Mouse (Mus musculus) midbrain, embryonic 12.5 days (tissue): ENCODE results near the gene Padi4. TPM values are rescaled to one million over a fixed set of nuclear protein-coding genes. Genes with fewer than 3 reads are reported as not detected.

Experiments used
- ATAC-seq: fragments of 200-750 bp; cut with Nextera tagmentation; 2 replicates; pipeline ENCODE4 v1.8.0; 2017; ENCODE audit warnings: low read depth, moderate TSS enrichment, moderate library complexity; ENCODE audit not compliant: low FRiP score
- H3K27ac ChIP-seq: fragments of 300-500 bp; sonication (generic); replicated peaks from 2 replicates; pipeline ENCODE4 v1.5.1; 2016; ENCODE audit warnings: mild to moderate bottlenecking
- H3K27me3 ChIP-seq: fragments of 300-500 bp; sonication (generic); 2 replicates; pipeline ENCODE4 v1.6.1; 2016; ENCODE audit warnings: mild to moderate bottlenecking
- H3K36me3 ChIP-seq: fragments of 300-500 bp; sonication (generic); 2 replicates; pipeline ENCODE4 v1.6.1; 2016
- H3K4me1 ChIP-seq: fragments of 300-500 bp; sonication (generic); 2 replicates; pipeline ENCODE4 v1.6.1; 2016
- H3K4me2 ChIP-seq: fragments of 300-500 bp; sonication (generic); replicated peaks from 2 replicates; pipeline ENCODE4 v1.6.1; 2016; ENCODE audit warnings: mild to moderate bottlenecking, moderate library complexity
- H3K4me3 ChIP-seq: fragments of 300-500 bp; sonication (generic); 2 replicates; pipeline ENCODE4 v1.5.1; 2016; ENCODE audit warnings: mild to moderate bottlenecking
- H3K9ac ChIP-seq: fragments of 300-500 bp; sonication (generic); replicated peaks from 2 replicates; pipeline ENCODE4 v1.6.1; 2016; ENCODE audit warnings: mild to moderate bottlenecking, moderate library complexity
- H3K9me3 ChIP-seq: fragments of 300-500 bp; sonication (generic); 2 replicates; pipeline ENCODE4 v1.6.1; 2016; ENCODE audit warnings: mild to moderate bottlenecking
- WGBS: fragments of 180-500 bp; shearing (Covaris S2); methylation state at CpG from one replicate; pipeline ENCODE4 v1.1.7; 2016; 5-methylcytosine and 5-hydroxymethylcytosine counted together
- polyA plus RNA-seq: library from polyadenylated mRNA; unstranded; fragments of >200 nt; fragmentation: Nextera tagmentation; extraction: Ambion mirVana; gene quantifications from 2 replicates; pipeline ENCODE4 v1.2.1, GENCODE M21; 2016

Padi4 gene
- polyA plus RNA-seq, 1 experiment from 2014 or later = 0.10 TPM

DNA sequence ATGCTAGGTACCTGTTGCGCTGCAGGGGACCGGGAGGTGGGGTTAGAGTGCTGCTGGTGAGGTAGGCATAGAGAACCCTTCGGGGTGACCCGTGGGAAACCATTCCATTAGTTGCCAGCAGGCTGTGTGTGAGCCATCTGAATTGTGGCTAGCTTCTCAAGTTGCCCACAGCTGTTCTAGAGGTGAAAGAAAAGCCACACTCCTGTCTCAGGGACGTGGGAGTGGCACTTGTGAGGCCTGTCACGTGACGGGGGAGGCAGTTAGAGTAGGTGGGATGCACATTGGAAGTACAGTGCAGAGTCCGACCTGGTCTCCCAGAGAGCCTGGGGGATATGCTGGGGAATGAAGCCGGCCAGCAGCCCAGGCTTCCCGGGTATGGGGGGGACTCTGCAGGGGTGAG is 64.4 kb downstream of the Padi4 start:
- peaks cover 60% of the 10 kb centered on the region for H3K4me1 ChIP-seq
- WGBS = 90% methylated on average over 10 of the region's 10 CpGs
- H3K4me3 ChIP-seq = no peak overlapping the region
- H3K27me3 ChIP-seq = no peaks in the 10 kb centered on the region
- H3K9ac ChIP-seq = no peak overlapping the region
- H3K9me3 ChIP-seq = no peaks in the 10 kb centered on the region
- no peak overlapping the region for H3K4me2 ChIP-seq
- no peak overlapping the region for H3K27ac ChIP-seq
- H3K36me3 ChIP-seq = peaks cover 96% of the 10 kb centered on the region
- no peak for ATAC-seq

DNA sequence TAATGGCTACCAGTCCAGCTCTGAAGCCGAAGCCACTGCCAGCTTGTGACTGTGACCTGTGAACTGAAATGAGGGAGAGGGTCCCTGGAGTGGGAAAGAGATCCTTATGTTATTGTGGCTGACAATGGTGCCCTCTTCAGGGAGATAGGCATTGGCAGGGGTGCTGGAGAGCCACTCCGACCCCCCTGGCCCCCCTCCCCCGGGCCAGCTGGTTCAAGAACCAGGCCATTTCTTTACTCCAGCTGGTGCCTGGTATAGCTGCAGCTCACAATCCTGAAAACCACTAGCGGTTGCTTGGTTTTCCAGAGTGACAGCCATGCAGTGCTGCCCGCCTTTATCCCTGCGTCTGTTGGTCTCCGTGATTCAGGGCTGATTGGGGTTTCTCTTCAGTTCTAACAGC is 64.9 kb downstream of the Padi4 start:
- 89% methylated on average over 7 of the region's 7 CpGs for WGBS
- H3K9ac ChIP-seq = no peak overlapping the region
- peaks cover 95% of the 10 kb centered on the region for H3K36me3 ChIP-seq
- ATAC-seq = no peak
- no peaks in the 10 kb centered on the region for H3K27me3 ChIP-seq
- H3K4me2 ChIP-seq = no peak overlapping the region
- no peaks in the 10 kb centered on the region for H3K9me3 ChIP-seq
- no peak overlapping the region; the same call in 1 of the 2 replicates for H3K27ac ChIP-seq
- peaks cover 60% of the 10 kb centered on the region for H3K4me1 ChIP-seq
- H3K4me3 ChIP-seq = no peak overlapping the region

- no peak for ATAC-seq
- Histone ChIP-seq H3K4me2 (no peak overlapping the region), H3K36me3 (peaks cover 90% of the 10 kb centered on the region), H3K27me3 (no peaks in the 10 kb centered on the region), H3K9me3 (no peaks in the 10 kb centered on the region), H3K4me1 (peaks cover 61% of the 10 kb centered on the region), H3K27ac (no peak overlapping the region; the same call in 1 of the 2 replicates), H3K9ac (no peak overlapping the region), H3K4me3 (no peak overlapping the region)
- WGBS = 88% methylated on average over 18 of the region's 18 CpGs
These were observed 65.6 kb downstream of the Padi4 start for GRCm38 (mm10) chr4:140708297-140708927.

- 86% methylated on average over 4 of the region's 4 CpGs for WGBS
- Histone ChIP-seq H3K9me3 (no peaks in the 10 kb centered on the region), H3K27ac (no peak overlapping the region), H3K4me3 (no peak overlapping the region), H3K9ac (no peak overlapping the region), H3K27me3 (no peaks in the 10 kb centered on the region), H3K4me1 (peaks cover 57% of the 10 kb centered on the region), H3K4me2 (no peak overlapping the region), H3K36me3 (peaks cover 82% of the 10 kb centered on the region)
- ATAC-seq = no peak
These were observed 66.4 kb downstream of the Padi4 start for GRCm38 (mm10) chr4:140707615-140708014.

- H3K4me2 ChIP-seq = peak overlapping the region; percentile 82
- 45% methylated on average over 4 of the region's 4 CpGs for WGBS
- peaks cover 48% of the 10 kb centered on the region for H3K36me3 ChIP-seq
- H3K27me3 ChIP-seq = peaks cover 19% of the 10 kb centered on the region
- peaks cover 57% of the 10 kb centered on the region for H3K4me1 ChIP-seq
- H3K9ac ChIP-seq = peak overlapping the region; percentile 99
- peak overlapping the region; percentile 97 for H3K4me3 ChIP-seq
- no peak for ATAC-seq
- H3K27ac ChIP-seq = peak overlapping the region; percentile 100
- H3K9me3 ChIP-seq = no peaks in the 10 kb centered on the region
These were observed 69.9 kb downstream of the Padi4 start for GRCm38 (mm10) chr4:140704166-140704565.

GRCm38 (mm10) chr4:140703636-140704035 is 70.4 kb downstream of the Padi4 start:
- Histone ChIP-seq H3K4me1 (peaks cover 54% of the 10 kb centered on the region), H3K4me3 (peak overlapping the region; percentile 97)

GRCm38 (mm10) chr4:140702611-140703327 is 71.3 kb downstream of the Padi4 start:
- H3K36me3 ChIP-seq = peaks cover 34% of the 10 kb centered on the region
- no peaks in the 10 kb centered on the region for H3K9me3 ChIP-seq
- peak overlapping the region; percentile 99 for H3K9ac ChIP-seq
- H3K4me3 ChIP-seq = peak overlapping the region; percentile 97
- WGBS = under 1% methylated on average over 27 of the region's 68 CpGs
- H3K27me3 ChIP-seq = peaks cover 33% of the 10 kb centered on the region
- peaks cover 50% of the 10 kb centered on the region for H3K4me1 ChIP-seq
- ATAC-seq = peak; percentile 77
- peak overlapping the region; percentile 82 for H3K4me2 ChIP-seq
- H3K27ac ChIP-seq = peak overlapping the region; percentile 100

More at GRCm38 (mm10) chr4:140703636-140704035, 70.4 kb downstream of the Padi4 start:
- H3K36me3 ChIP-seq = peaks cover 43% of the 10 kb centered on the region
- peak overlapping the region; percentile 82 for H3K4me2 ChIP-seq
- H3K9me3 ChIP-seq = no peaks in the 10 kb centered on the region
- H3K27ac ChIP-seq = peak overlapping the region; percentile 100
- H3K27me3 ChIP-seq = peaks cover 25% of the 10 kb centered on the region
- 3% methylated on average over 8 of the region's 8 CpGs for WGBS
- ATAC-seq = peak; percentile 5; the same call in 1 of the 2 replicates
- peak overlapping the region; percentile 99 for H3K9ac ChIP-seq

DNA sequence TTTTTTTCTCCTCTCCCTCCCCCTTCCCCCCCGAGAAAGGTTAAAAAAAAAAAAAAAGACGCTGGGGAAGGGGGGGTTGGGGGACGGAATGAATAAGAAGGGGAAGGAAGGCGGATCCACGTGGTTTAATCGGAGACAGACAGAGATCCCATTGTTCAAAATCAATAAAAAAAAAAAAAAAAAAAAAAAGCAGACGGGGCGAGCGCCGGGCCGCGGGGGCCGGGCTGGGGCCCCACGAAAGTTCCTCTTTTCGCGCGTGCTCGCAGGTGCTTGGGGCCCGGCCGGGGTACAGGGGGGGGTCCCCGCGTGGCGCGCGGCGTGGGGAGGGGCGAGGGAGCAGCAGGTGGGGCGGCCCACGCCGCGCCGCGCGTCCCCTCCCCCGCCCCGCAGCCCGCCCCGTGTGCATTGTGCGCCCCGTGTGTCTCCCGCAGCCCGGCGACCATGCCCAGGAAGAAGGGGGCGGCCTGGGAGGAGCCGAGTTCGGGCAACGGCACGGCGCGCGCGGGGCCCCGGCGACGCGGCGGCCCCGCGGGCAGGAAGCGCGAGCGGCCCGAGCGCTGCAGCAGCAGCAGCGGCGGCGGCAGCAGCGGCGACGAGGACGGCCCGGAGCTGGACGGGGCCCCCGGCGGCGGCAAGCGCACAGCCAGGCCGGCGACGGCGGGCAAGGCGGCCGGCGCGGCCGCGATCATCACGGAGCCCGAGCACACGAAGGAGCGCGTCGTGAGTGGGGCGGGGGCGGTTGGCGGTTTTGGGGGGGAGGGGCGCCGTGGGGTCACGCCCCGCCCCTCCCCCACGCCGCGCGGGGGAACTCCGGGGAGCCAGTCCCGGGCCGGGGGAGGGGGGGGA is 72.1 kb downstream of the Padi4 start:
- peak overlapping the region; percentile 82 for H3K4me2 ChIP-seq
- H3K4me1 ChIP-seq = peaks cover 44% of the 10 kb centered on the region
- H3K4me3 ChIP-seq = peak overlapping the region; percentile 97
- H3K9ac ChIP-seq = peak overlapping the region; percentile 99
- no peaks in the 10 kb centered on the region for H3K9me3 ChIP-seq
- under 1% methylated on average over 44 of the region's 107 CpGs for WGBS
- peaks cover 33% of the 10 kb centered on the region for H3K27me3 ChIP-seq
- peaks cover 26% of the 10 kb centered on the region for H3K36me3 ChIP-seq
- ATAC-seq = peak; percentile 35; the same call in 1 of the 2 replicates
- H3K27ac ChIP-seq = peak overlapping the region; percentile 100

- Histone ChIP-seq H3K9ac (peak overlapping the region; percentile 99), H3K4me3 (peak overlapping the region; percentile 97), H3K27me3 (peaks cover 33% of the 10 kb centered on the region), H3K4me1 (peaks cover 44% of the 10 kb centered on the region), H3K4me2 (peak overlapping the region; percentile 82), H3K36me3 (peaks cover 18% of the 10 kb centered on the region), H3K27ac (peak overlapping the region; percentile 100), H3K9me3 (no peaks in the 10 kb centered on the region)
- peak; percentile 69 for ATAC-seq
- 1% methylated on average over 61 of the region's 61 CpGs for WGBS
These were observed 72.9 kb downstream of the Padi4 start for GRCm38 (mm10) chr4:140701049-140701715.

DNA sequence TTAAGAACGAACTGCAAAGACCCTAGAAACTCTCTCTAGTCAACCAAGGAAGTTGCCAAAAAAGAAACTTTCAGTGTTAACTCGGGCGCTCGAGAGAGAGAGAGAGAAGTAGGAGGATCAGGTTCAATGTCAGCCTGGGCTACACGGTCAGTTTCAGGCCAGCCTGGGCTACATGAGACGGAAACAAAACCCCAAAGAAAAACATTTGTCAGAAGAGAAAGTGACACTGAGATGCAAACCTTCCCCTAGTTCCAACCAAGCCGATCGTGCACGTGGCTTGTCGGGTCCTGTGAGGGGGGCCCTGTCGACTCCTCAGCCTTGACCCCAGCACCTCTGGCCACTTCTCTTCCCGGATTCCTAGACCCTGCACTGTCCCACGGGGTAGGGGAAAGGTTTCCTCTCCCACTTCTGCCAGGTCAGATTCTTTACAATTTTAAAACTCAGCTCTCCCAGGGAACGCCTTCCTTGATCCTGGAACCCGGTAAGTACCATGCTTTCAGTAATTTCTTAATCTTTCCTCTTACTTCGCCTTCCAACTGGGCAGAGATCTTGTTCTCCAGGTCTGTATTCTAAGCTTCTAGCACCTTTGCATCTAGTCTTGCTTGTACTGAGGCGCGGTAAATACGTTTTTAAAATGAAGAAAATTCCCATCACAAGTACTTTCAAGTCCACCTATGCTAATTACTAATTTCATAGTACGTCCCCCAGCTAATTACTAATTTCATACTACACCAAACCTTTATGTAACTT is 73.6 kb downstream of the Padi4 start, which contains the start of gene Rcc2:
TSS of gene Rcc2 (plus strand) at position 273 of the 750 bp plus-strand sequence.
- WGBS = 7% methylated on average over 20 of the region's 20 CpGs
- Histone ChIP-seq H3K4me1 (peaks cover 39% of the 10 kb centered on the region), H3K4me3 (peak within 1 kb of the TSS; percentile 97), H3K27ac (peak within 1 kb of the TSS; percentile 100), H3K36me3 (peaks cover 11% of the 10 kb centered on the region), H3K4me2 (peak within 1 kb of the TSS; percentile 82), H3K9me3 (no peaks in the 10 kb centered on the region), H3K27me3 (peaks cover 33% of the 10 kb centered on the region), H3K9ac (peak within 1 kb of the TSS; percentile 99)
- ATAC-seq = no peak
